Mouse (Mus musculus) CD8-positive naive resting alpha-beta T cell, adult 2 months (primary cell): ENCODE data around the gene Cyp21a1.
A peak's percentile ranks its signal among the peaks of the same experiment; 100 is the strongest.
"Not testable (repeated sequence)": the region's sequence is repeated elsewhere in the genome, so short reads cannot be mapped to it uniquely, and the experiment has no call there.

Source experiments
- DNase-seq, 2 experiments: peaks; one replicate each; pipeline ENCODE4 v3.0.0; 2022; ENCODE audit warnings: low read depth in 2 of 2, low spot score in 2 of 2

The Cyp21a1 gene

GRCm38 (mm10) chr17:34804871-34805562, 656 bp upstream of the Cyp21a1 start:
- DNase-seq: no peak

DNA sequence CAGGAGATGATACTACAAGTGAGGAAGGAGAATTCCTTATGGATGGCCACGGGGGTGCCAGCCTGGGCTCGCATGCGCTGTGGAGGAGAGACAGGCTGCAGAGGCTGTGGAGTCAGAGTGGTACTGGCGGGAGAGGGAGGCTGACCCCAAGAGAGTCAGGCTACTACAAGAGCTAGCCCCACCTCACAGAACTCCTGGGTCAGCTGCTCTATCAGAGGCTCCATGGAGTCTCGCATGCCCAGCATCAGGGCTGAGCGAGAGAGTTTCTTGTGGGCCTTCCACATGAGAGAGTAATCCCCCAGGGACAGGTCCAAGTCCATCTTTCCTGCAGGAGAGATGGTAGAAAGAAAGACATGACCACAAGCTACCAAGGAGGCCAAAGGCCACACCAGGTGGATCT, 994 bp downstream of the Cyp21a1 start:
- not testable (repeated sequence) for DNase-seq

DNA sequence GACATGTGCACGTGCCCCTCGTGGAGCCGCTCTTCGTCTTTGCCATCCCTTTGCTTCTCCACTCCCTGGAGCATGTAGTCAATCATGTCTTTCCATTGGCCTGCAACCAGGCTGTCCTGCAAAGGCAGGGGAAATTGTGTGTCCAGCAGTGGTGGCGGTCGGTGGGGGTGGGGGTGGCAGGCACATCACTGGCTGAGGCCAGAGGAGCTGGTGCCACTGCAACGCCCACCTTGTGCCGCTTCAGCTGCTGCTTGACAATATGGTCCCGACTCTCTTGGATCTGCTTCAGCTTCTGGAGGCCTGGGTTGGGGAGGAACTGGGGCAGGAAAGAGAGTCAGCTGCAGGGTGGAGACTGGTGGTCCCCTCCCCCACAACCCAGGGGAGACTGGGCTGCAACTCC, 1.6 kb downstream of the Cyp21a1 start:
- DNase-seq: not testable (repeated sequence)

- DNase-seq: not testable (repeated sequence)
Measured at GRCm38 (mm10) chr17:34800781-34801305, 3.5 kb downstream of the Cyp21a1 start.

- no peak for DNase-seq
Measured at GRCm38 (mm10) chr17:34799531-34799925, 4.8 kb downstream of the Cyp21a1 start.

GRCm38 (mm10) chr17:34798866-34799530, 5.4 kb downstream of the Cyp21a1 start:
- no peak for DNase-seq

DNA sequence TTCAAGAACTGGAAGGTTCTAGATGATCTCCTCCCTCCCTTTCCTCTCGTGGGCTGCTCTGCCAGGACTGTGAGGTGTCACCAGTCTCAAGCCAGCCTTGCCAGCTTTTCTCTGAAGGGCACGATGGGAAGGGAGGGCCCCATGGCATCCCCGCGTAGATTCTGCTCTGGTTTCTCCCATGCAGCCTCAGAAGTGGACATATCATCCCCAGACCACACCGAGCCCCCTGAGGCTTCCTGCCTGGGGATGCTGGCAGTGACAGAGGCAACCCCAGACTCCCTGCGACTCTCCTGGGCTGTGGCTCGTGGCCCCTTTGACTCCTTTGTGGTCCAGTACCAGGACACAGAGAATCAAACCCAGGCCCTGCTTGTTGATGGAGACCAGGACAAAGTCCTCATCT, 6.3 kb downstream of the Cyp21a1 start:
- DNase-seq: not testable (repeated sequence)

GRCm38 (mm10) chr17:34797211-34797995, 7.0 kb downstream of the Cyp21a1 start:
- not testable (repeated sequence) for DNase-seq

DNA sequence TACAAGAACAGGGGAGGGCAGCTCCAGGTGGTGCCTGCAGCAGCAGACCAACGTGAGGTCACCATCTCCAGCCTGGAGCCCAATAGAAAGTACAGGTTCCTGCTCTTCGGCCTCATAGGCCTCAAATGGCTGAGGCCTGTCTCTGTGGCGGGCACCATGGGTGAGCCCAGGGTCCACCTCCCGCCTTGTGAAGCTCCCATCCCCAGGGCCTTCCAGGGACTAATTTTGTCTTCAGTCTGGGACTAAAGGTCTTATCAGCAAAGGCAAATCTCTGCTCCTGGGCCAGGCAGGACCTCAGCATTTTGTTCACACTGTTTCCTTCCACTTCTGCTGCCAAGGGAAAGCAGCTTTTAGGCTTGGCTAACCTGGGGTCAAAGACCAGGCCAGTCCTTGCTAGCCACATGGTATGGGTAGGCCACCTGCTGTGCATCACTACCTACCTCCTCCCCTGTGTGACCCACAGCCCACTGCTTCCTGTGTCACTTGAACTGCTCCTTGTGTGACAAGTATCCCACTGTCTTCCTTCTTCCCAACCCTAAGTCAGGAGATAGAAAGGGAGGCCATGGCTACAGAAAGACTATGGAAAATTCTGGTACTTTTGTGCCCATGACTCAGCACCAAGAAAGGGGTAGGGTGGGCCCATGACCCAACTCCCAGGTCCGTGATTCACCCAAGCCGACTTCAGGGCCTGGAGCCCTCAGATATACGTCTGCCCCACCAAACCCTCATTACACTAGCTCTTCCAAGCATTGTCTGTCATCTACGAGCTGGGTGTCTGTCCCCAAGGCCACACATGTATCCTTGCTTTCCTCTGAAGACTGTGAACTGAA, 7.8 kb downstream of the Cyp21a1 start:
- DNase-seq: no peak

DNA sequence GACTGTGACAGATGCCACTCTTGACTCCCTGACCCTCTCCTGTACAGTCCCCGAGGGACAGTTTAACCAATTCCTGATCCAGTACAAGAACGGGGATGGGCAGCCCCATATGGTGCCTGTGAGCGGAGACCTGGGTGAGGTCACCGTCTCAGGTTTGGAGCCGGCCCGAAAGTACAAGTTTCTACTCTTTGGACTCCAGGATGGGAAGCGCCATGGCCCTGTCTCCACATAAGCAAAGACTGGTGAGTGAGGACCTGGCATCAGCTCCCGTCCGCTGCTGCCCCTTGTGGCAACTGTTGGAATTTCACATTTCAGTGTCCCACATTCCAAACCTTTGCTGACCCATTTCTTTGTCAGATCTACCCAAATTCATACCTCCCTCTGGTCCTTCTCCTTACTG, 8.7 kb downstream of the Cyp21a1 start:
- DNase-seq: peak in 1 of 2 experiments; percentile 23

DNA sequence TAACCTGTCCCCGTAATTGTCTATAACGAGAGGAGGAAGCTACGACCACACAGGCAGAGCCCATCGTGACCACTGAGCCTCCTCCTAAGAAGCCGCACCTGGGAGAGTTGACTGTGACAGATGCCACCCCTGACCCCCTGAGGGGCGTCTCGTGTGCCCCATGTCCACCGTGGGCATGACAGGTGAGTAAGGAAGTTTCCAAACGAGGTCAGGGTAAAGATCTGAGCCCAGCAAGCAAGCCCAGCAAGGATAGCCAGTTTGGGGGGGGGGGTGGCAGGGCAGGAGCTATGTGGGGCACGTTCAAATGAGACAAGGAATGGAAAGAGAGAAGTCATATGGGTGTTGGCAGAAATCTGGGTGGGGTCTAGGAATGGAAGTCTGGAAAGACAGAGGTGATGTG, 9.3 kb downstream of the Cyp21a1 start:
- no peak for DNase-seq

- no peak for DNase-seq
Measured at GRCm38 (mm10) chr17:34777680-34778325, 26.6 kb downstream of the Cyp21a1 start.

DNA sequence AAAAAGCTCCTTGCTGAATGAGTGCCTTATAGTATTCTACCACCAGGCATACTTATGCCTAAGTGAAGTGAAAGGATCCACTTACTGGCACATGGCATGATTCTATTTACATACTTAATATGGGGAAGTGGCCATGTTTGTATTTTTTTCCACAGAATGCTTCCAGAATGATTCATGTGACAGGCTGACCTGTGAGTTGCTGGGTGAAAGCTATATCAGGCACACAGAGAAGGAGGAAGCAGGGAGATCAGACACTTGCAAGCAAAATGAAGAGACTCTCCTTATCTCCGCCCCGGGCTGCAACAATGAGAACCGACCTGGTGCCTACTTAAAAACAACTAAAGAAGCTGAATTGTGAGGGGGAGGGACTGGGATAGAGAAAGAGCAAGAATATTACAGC, 42.9 kb downstream of the Cyp21a1 start:
- DNase-seq: no peak
